Mouse (Mus musculus) thymus, adult 2 months (tissue): Measurements from ENCODE around the gene Abhd8. TPM values are rescaled to one million over a fixed set of nuclear protein-coding genes. Genes with fewer than 3 reads are reported as not detected.
A peak's percentile ranks its signal among the peaks of the same experiment; 100 is the strongest.
"Not testable (repeated sequence)": the region's sequence is repeated elsewhere in the genome, so short reads cannot be mapped to it uniquely, and the experiment has no call there.

ENCODE experiments used
- DNase-seq: peaks from one replicate; pipeline ENCODE4 v3.0.0; 2021
- H3K27ac ChIP-seq: fragments of 200-500 bp; 2 replicates; pipeline ENCODE4 v1.5.1; 2012; ENCODE audit warnings: low read length, control low read depth; ENCODE audit not compliant: control insufficient read depth, insufficient read depth
- H3K27me3 ChIP-seq: fragments of 200-500 bp; 2 replicates; pipeline ENCODE4 v1.6.1; 2012; ENCODE audit warnings: mild to moderate bottlenecking, low read length, moderate library complexity, mixed read lengths; ENCODE audit not compliant: control insufficient read depth, insufficient read depth
- H3K36me3 ChIP-seq: fragments of 200-500 bp; 2 replicates; pipeline ENCODE4 v1.6.1; 2012; ENCODE audit warnings: mild to moderate bottlenecking, low read length, moderate library complexity; ENCODE audit not compliant: control insufficient read depth, insufficient read depth
- H3K4me1 ChIP-seq: fragments of 200-500 bp; replicated peaks from 2 replicates; pipeline ENCODE4 v1.6.1; 2012; ENCODE audit warnings: low read length; ENCODE audit not compliant: control insufficient read depth, insufficient read depth
- H3K4me3 ChIP-seq: fragments of 200-500 bp; 2 replicates; pipeline ENCODE4 v1.5.1; 2012; ENCODE audit warnings: mild to moderate bottlenecking, low read length, control low read depth, moderate library complexity; ENCODE audit not compliant: control insufficient read depth, insufficient read depth
- CTCF ChIP-seq: fragments of 200-500 bp; IDR thresholded peaks from 2 replicates; pipeline ENCODE4 v1.5.1; 2012; ENCODE audit warnings: mild to moderate bottlenecking, control low read depth, low read length, moderate library complexity, borderline replicate concordance; ENCODE audit not compliant: control insufficient read depth, poor library complexity, insufficient read depth; ENCODE audit errors: extremely low read depth
- POLR2A ChIP-seq: fragments of 200-500 bp; IDR thresholded peaks from 2 replicates; pipeline ENCODE4 v1.6.1; 2012; ENCODE audit warnings: mild to moderate bottlenecking, low read length, control low read depth, moderate library complexity; ENCODE audit not compliant: control insufficient read depth, poor library complexity, insufficient read depth; ENCODE audit errors: extremely low read depth
- WGBS: fragments of 180-500 bp; shearing (Covaris S2); methylation state at CpG from one replicate; pipeline ENCODE4 v1.1.7; 2018; 5-methylcytosine and 5-hydroxymethylcytosine counted together
- polyA plus RNA-seq: library from polyadenylated mRNA; depleted of rRNA; stranded (reverse); fragments of >200 nt; gene quantifications from 2 replicates; pipeline ENCODE4 v1.2.3, GENCODE M21; 2012

Abhd8 gene
- polyA plus RNA-seq, 1 experiment, result 282 TPM

DNA sequence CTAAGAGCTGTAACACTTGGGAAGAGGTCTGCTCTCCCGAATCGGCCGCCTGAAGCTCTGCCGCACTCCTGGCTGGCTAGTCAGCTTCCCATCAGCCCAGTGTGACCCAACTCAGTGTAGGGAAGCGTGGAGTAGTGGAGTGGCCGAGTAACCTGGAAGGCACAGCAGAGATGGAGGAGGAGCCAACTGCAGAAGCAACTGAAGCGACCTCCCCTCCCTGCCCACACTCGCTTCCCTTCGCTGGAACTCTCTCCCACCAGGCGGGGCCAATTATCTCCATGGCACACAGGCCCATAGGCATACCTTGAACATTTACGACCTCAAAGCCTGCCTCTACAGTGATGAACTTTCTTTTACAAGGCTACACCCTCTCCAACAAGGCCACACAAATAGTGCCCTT, 11.7 kb downstream of the Abhd8 start:
- no peak for DNase-seq
- H3K27me3 ChIP-seq, result no peaks in the 10 kb centered on the region

DNA sequence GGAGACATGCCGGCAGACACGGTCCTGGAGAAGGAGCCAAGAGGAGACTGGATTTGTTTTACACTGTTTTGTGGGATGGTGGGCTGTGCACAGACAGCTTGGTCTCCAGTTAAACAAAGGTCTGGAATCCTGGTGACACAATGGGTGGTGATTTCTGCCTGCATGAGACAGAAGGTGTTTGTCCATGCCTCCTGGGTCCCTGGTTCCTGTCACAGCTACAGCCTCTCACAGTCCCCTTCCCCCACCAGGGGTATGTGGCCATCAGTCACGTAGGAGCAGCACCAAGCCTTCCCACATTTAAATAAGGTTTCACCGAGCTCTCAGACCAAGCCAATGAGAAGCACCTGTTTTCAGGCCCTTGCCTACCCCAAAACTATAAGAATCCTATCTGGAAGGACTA, 12.1 kb downstream of the Abhd8 start:
- Histone ChIP-seq H3K4me3 (no peak overlapping the region), H3K4me1 (0 out of 2 replicates have a peak, but pooled peaks cover 3% of the 10 kb centered on the region), H3K27ac (no peak overlapping the region), H3K36me3 (no peaks in the 10 kb centered on the region; the same call in 1 of the 2 replicates), H3K27me3 (no peaks in the 10 kb centered on the region)
- WGBS, result 79% methylated on average over 4 of the region's 4 CpGs
- no peak for DNase-seq
- TF ChIP-seq CTCF (no peak), POLR2A (no peak)

More for the DNA sequence above, 11.7 kb downstream of the Abhd8 start:
- 0 out of 2 replicates have a peak, but pooled peaks cover 3% of the 10 kb centered on the region for H3K4me1 ChIP-seq
- H3K4me3 ChIP-seq, result no peak overlapping the region
- WGBS, result 81% methylated on average over 11 of the region's 11 CpGs
- H3K27ac ChIP-seq, result no peak overlapping the region
- peaks cover 2% of the 10 kb centered on the region; the same call in 1 of the 2 replicates for H3K36me3 ChIP-seq
- no peak for TF ChIP-seq POLR2A
- no peak for TF ChIP-seq CTCF

DNA sequence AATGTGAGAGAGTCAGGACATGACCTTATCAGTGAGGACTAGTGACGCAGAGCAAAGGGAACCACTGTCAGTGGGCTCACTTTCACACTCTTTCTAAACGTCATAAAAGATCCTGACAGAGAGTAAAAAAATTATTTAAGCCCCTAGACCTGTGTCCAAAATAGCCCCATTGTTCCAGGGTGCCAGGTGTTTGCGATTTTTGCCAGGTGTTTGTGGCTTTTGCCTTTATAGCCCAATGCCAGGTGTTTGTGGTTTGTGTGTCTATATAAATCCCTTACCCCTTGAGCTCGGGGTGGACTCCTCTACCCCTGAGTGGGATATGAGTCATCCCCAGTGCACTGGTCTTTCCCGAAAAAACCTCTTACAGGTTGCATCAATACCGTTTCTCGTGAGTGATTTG, 18.4 kb downstream of the Abhd8 start:
- Histone ChIP-seq H3K4me1 (0 out of 2 replicates have a peak, but pooled peaks cover 5% of the 10 kb centered on the region), H3K27me3 (no peaks in the 10 kb centered on the region), H3K27ac (no peak overlapping the region), H3K4me3 (no peak overlapping the region), H3K36me3 (no peaks in the 10 kb centered on the region)
- WGBS, result 35% methylated on average over 7 of the region's 7 CpGs
- TF ChIP-seq CTCF (no peak), POLR2A (no peak)
- no peak for DNase-seq

DNA sequence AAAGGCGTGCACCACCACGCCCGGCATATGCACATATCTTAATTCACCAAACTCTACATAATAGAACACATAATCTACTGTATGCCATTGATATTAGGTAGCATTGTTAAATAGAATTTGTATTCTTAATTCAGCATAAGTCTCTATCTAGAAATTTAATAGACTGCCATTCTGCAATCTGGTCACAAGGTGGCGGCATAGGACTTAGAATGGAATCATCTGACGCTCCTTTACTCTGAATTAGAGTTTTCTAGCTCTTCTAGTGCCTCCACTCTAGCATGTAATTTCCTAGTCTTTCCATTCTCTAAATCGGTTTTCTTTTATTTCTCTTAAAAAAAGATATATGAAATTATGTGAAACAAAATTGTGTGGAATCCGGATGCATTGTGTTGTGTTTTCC, 22.1 kb downstream of the Abhd8 start:
- TF ChIP-seq POLR2A, result no peak
- TF ChIP-seq CTCF, result no peak
- peak; percentile 59 for DNase-seq
- Histone ChIP-seq H3K27me3 (no peaks in the 10 kb centered on the region), H3K27ac (no peak overlapping the region), H3K4me3 (no peak overlapping the region), H3K4me1 (0 out of 2 replicates have a peak, but pooled peaks cover 5% of the 10 kb centered on the region), H3K36me3 (no peaks in the 10 kb centered on the region)
- WGBS, result 1% methylated on average over 7 of the region's 7 CpGs

DNA sequence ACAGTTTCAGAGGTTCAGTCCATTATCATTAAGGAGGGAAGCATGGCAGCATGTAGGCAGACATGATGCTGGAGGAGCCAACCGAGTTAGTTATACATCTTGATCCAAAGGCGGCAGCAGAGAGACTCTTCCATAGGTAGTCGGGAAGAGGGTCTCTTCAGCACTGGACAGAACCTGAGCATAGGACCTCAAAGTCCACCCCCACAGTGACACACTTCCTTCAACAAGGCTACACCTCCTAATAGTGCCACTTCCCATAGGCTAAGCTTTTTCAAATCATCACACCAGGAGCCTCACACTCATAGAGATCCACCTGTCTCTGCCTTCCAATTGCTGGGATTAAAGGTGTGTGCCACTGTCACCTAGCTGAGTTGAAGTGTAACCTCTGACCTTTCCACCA, 26.4 kb downstream of the Abhd8 start:
- TF ChIP-seq CTCF, result no peak
- no peak for TF ChIP-seq POLR2A
- DNase-seq, result no peak
- Histone ChIP-seq H3K27me3 (no peaks in the 10 kb centered on the region), H3K4me3 (no peak overlapping the region), H3K27ac (no peak overlapping the region), H3K4me1 (no peaks in the 10 kb centered on the region), H3K36me3 (no peaks in the 10 kb centered on the region)
- 61% methylated on average over 3 of the region's 3 CpGs for WGBS

DNA sequence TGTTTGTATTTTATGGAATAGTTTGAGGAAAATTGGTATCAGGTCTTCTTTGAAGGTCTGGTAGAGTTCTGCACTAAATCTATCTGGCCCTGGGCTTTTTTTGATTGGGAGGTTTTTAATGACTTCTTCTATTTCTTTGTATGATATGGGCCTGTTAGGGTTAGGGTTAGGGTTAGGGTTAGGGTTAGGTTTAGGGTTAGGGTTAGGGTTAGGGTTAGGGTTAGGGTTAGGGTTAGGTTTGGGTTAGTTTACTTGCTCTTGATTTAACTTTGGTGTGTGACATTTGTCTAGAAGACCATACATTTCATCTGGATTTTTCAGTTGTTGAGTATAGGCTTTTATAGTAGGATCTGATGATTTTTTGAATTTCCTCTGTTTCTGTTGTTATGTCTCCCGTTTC, 30.5 kb downstream of the Abhd8 start:
- not testable (repeated sequence) for H3K27me3 ChIP-seq, H3K4me3 ChIP-seq, H3K4me1 ChIP-seq, DNase-seq, H3K36me3 ChIP-seq, H3K27ac ChIP-seq
- 89% methylated on average over 1 of the region's 1 CpGs for WGBS

DNA sequence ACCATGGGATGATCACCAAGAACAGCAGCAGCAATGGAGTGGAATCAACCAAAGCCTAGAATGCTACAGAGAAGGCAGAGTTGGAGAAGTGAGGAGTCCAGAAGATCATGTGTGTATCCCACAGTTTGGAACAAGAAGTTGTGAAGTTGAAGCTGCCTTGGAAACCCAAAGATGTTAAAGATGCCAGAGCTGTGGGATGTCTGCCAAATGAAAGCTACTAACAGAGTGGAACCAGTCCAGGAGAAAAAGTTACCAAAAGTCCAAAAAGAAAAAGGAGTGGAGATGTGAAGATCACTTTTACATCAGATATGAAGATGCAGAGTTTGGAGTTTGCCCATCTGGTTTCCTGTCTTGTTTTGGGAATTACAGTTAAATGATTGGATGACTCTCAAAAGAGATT, 41.3 kb downstream of the Abhd8 start:
- no peak overlapping the region for H3K4me3 ChIP-seq
- H3K36me3 ChIP-seq, result no peaks in the 10 kb centered on the region
- DNase-seq, result no peak
- H3K27me3 ChIP-seq, result no peaks in the 10 kb centered on the region
- TF ChIP-seq CTCF (no peak), POLR2A (no peak)
- no peak overlapping the region for H3K27ac ChIP-seq
- no peaks in the 10 kb centered on the region for H3K4me1 ChIP-seq
